Mouse (Mus musculus): Measurements from ENCODE around the gene Cacng4. TPM values are rescaled to one million over a fixed set of nuclear protein-coding genes. Genes with fewer than 3 reads are reported as not detected.
A peak's percentile ranks its signal among the peaks of the same experiment; 100 is the strongest.

Gene Cacng4
- total RNA-seq, 4 experiments from 2014 or later, result not detected

- DNase-seq (ENCODE audit: low spot score in 2 of 2), result no peak
Observed at GRCm38 (mm10) chr11:107720264-107721021, 73.9 kb downstream of the Cacng4 start.

- DNase-seq (ENCODE audit: low spot score in 2 of 2), result peak; percentile 64 to 78
Observed at GRCm38 (mm10) chr11:107716332-107716938, 77.9 kb downstream of the Cacng4 start, which contains the start of gene Cacng1. Gene Cacng1 (minus strand): TSS chr11:107716522.

- DNase-seq (ENCODE audit: low spot score in 2 of 2), result peak; percentile 53 to 73
Observed at GRCm38 (mm10) chr11:107714368-107714767, 80.0 kb downstream of the Cacng4 start.

- no peak for DNase-seq (ENCODE audit: low spot score in 2 of 2)
Observed at GRCm38 (mm10) chr11:107710379-107710778, 84.0 kb downstream of the Cacng4 start.

GRCm38 (mm10) chr11:107707897-107708610 lies 86.3 kb downstream of the Cacng4 start:
- no peak for DNase-seq (ENCODE audit: low spot score in 2 of 2)

GRCm38 (mm10) chr11:107705476-107706074 lies 88.8 kb downstream of the Cacng4 start:
- no peak for DNase-seq (ENCODE audit: low spot score in 2 of 2)

GRCm38 (mm10) chr11:107705060-107705459 lies 89.3 kb downstream of the Cacng4 start:
- no peak for DNase-seq (ENCODE audit: low spot score in 2 of 2)

- DNase-seq (ENCODE audit: low spot score in 2 of 2), result no peak
Observed at GRCm38 (mm10) chr11:107703272-107704134, 90.9 kb downstream of the Cacng4 start.

GRCm38 (mm10) chr11:107699967-107700366 lies 94.4 kb downstream of the Cacng4 start:
- no peak for DNase-seq (ENCODE audit: low spot score in 2 of 2)

- no peak for DNase-seq (ENCODE audit: low spot score in 2 of 2)
Observed at GRCm38 (mm10) chr11:107693338-107693737, 101.0 kb downstream of the Cacng4 start.

- no peak for DNase-seq (ENCODE audit: low spot score in 2 of 2)
Observed at GRCm38 (mm10) chr11:107691569-107691968, 102.8 kb downstream of the Cacng4 start.

- DNase-seq (ENCODE audit: low spot score in 2 of 2), result no peak
Observed at GRCm38 (mm10) chr11:107688480-107688879, 105.9 kb downstream of the Cacng4 start.

- DNase-seq (ENCODE audit: low spot score in 2 of 2), result no peak
Observed at GRCm38 (mm10) chr11:107686290-107686689, 108.1 kb downstream of the Cacng4 start.

GRCm38 (mm10) chr11:107683544-107684465 lies 110.6 kb downstream of the Cacng4 start:
- no peak for DNase-seq (ENCODE audit: low spot score in 2 of 2)

- DNase-seq (ENCODE audit: low spot score in 2 of 2), result no peak
Observed at GRCm38 (mm10) chr11:107682694-107683355, 111.5 kb downstream of the Cacng4 start.

All from gastrocnemius, adult 8-10 months (tissue).